ENCODE assay signal across 8 mouse cellular contexts in genomic region chr11:114843818-114844463, GRCm38 (mm10). TPM values are rescaled to one million over a fixed set of nuclear protein-coding genes. Genes with fewer than 3 reads are reported as not detected.
DNase-seq lines count a peak whose midpoint lies in the region; ATAC-seq and TF ChIP-seq lines count a peak whose summit lies in the region.

No protein-coding gene starts in this region.

- no peak overlapping the region for H3K4me3 ChIP-seq in lung, postnatal 0 days (ENCODE audit: low read depth, low read length)

- no peak overlapping the region for H3K27ac ChIP-seq in lung, postnatal 0 days (ENCODE audit: low read length)

- H3K27me3 ChIP-seq in lung, postnatal 0 days (replicated peaks; ENCODE audit: insufficient read depth, low read length), result no peaks in the 10 kb centered on the region

- no peaks in the 10 kb centered on the region for H3K4me1 ChIP-seq in lung, postnatal 0 days (ENCODE audit: insufficient read depth, low read depth, low read length)

- ATAC-seq in lung, postnatal 0 days, result peak; percentile 65
- no peak for ATAC-seq in monocyte, adult 5-6 weeks (replicated peaks; ENCODE audit: insufficient number of reproducible peaks, low FRiP score, low TSS enrichment, poor library complexity, severe bottlenecking)

- H3K36me3 ChIP-seq in lung, postnatal 0 days (ENCODE audit: insufficient read depth, low read length), result no peaks in the 10 kb centered on the region

- peak; percentile 36 for DNase-seq in lung, postnatal 0 days (ENCODE audit: low spot score)
- DNase-seq in lung, postnatal 14 days, result no peak
- DNase-seq in gastrocnemius, adult 8-10 months (ENCODE audit: low spot score in 2 of 2), result peak; percentile 77 to 85
- DNase-seq in kidney, postnatal 4 days, result peak; percentile 57 to 74
- peak; percentile 92 for DNase-seq in skeletal muscle tissue, adult 2 months (ENCODE audit: low read depth, low spot score)
- DNase-seq in cerebellum, postnatal 36 days, result no peak
- no peak for DNase-seq in cerebellum, adult 9-10 months

- no peaks in the 10 kb centered on the region for H3K9me3 ChIP-seq in lung, postnatal 0 days (ENCODE audit: low read length)

- H3K9ac ChIP-seq in lung, postnatal 0 days (replicated peaks; ENCODE audit: low read depth), result no peak overlapping the region

- 22% methylated on average over 8 of the region's 8 CpGs for WGBS in lung, postnatal 0 days

- no peak overlapping the region for H3K4me2 ChIP-seq in lung, postnatal 0 days (replicated peaks; ENCODE audit: low read depth, low read length)

- no peak for TF ChIP-seq CTCF in lung, postnatal 0 days (IDR thresholded peaks at IDR 0.05)

- no peak for TF ChIP-seq EP300 in lung, postnatal 0 days (IDR thresholded peaks at IDR 0.05)

RNA-seq across cellular contexts. Expression of gene Gprc5c, which starts 7.0 kb away (rescaled TPM):
- polyA plus RNA-seq in lung, postnatal 0 days (2015; fragmentation: Nextera tagmentation; extraction: Ambion mirVana), result 10.4 and 11.1 TPM in 2 replicates
- total RNA-seq in gastrocnemius, adult 8-10 months (2022), result 10 to 100 TPM; 31.9 to 49.5 (median 39.2) TPM
- 0.78 to 3.1 TPM (median 1.9 TPM) in 3 replicates for total RNA-seq in monocyte, adult 5-6 weeks (2017)

RNA-seq across cellular contexts. Expression of gene Gpr142, which starts 45.2 kb away (rescaled TPM):
- not detected in 2 replicates for polyA plus RNA-seq in lung, postnatal 0 days (2015; fragmentation: Nextera tagmentation; extraction: Ambion mirVana)
- total RNA-seq in gastrocnemius, adult 8-10 months (2022), result not detected
- not detected in 3 replicates for total RNA-seq in monocyte, adult 5-6 weeks (2017)

RNA-seq across cellular contexts. Expression of gene Cd300a, which starts 45.9 kb away (rescaled TPM):
- polyA plus RNA-seq in lung, postnatal 0 days (2015; fragmentation: Nextera tagmentation; extraction: Ambion mirVana), result 4.6 and 5.9 TPM in 2 replicates
- total RNA-seq in gastrocnemius, adult 8-10 months (2022), result under 1 TPM; 0.29 to 0.54 (median 0.34) TPM
- 204 to 286 TPM (median 215 TPM) in 3 replicates for total RNA-seq in monocyte, adult 5-6 weeks (2017)

RNA-seq across cellular contexts. Expression of gene Btbd17, which starts 48.2 kb away (rescaled TPM):
- 0.15 and 0.20 TPM in 2 replicates for polyA plus RNA-seq in lung, postnatal 0 days (2015; fragmentation: Nextera tagmentation; extraction: Ambion mirVana)
- not detected for total RNA-seq in gastrocnemius, adult 8-10 months (2022)
- total RNA-seq in monocyte, adult 5-6 weeks (2017), result not detected in 3 replicates

Comparison
In these comparisons a context has a peak if more than half of its experiments do, and no peak if none do; other contexts are left out.
1. DNase-seq: peak in lung, postnatal 0 days (single experiment), gastrocnemius, adult 8-10 months (2 of 2), kidney, postnatal 4 days (2 of 2) and skeletal muscle tissue, adult 2 months (single experiment); none in lung, postnatal 14 days (single experiment), cerebellum, postnatal 36 days (0 of 2) and cerebellum, adult 9-10 months (single experiment).
2. RNA of gene Cd300a, which starts 45.9 kb away (total RNA-seq): 204 to 286 TPM in monocyte, adult 5-6 weeks; 0.29 to 0.54 TPM in gastrocnemius, adult 8-10 months; every median in the first group is over 100 times any median in the second.